Mouse (Mus musculus) cerebellum, adult 2 months (tissue): ENCODE data around the gene Slc36a2.

Source experiments
- CTCF ChIP-seq: fragments of 200-500 bp; IDR thresholded peaks from 2 replicates; pipeline ENCODE4 v1.5.1; 2011; ENCODE audit warnings: low read depth, mild to moderate bottlenecking, control low read depth, low read length, moderate library complexity, borderline replicate concordance; ENCODE audit not compliant: insufficient read depth
- POLR2A ChIP-seq: fragments of 200-500 bp; IDR thresholded peaks from 2 replicates; pipeline ENCODE4 v1.6.1; 2011; ENCODE audit warnings: low read length, control low read depth, borderline replicate concordance; ENCODE audit not compliant: insufficient read depth

GRCm38 (mm10) chr11:55184246-55184645 lies 631 bp downstream of the Slc36a2 start:
- TF ChIP-seq CTCF, result no peak
- no peak for TF ChIP-seq POLR2A
